Mouse (Mus musculus) urinary bladder, postnatal 4 days (tissue): ENCODE measurements at regions not wholly inside any gene's neighbourhood (a gene's known extent, or its start where the extent isn't known, plus 50 kb on each side); places are given as distances from the start of the nearest gene placed in this dataset.
"Not testable (repeated sequence)": the region's sequence is repeated elsewhere in the genome, so short reads cannot be mapped to it uniquely, and the experiment has no call there.

Source experiments
- DNase-seq, 2 experiments: peaks; one replicate each; pipeline ENCODE4 v3.0.0; 2021 to 2022; ENCODE audit warnings: low spot score in 2 of 2

DNA sequence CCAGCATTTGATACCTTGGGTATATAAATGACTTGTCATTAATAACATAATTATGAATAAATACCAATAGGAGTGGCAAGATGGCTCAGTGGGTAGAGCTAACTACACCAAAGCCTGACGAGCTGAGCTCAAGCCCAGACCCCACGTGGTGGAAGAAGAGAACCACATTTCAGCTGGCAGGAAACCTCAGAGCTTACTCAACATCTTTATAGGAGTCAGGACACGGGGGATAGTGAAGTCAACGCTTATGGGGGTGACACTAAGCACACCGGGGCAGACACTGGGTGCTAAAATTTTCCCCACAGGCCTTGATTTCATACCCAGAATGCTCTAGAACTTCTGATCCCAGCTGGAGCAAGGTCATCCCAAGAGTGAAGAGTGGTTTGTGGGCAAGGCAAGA, 259.3 kb downstream of the Setd4 start:
- no peak for DNase-seq

DNA sequence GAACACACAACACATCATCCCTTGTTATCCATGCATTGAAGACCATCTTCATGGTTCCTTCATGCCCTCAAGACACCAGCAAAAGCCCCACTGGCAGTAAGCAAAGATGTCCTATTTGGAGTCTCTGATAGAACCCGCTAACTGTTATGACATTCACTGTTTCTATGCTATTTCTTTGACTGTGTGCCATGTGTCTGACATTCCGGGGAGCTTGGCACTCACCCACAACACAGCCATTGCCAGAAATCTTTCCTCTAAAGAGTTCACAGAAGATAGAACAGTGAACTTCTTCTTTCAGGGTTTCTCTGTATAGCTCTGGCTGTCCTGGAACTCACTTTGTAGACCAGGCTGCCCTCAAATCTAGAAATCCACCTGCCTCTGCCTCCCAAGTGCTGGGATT, 261.2 kb downstream of the Setd4 start:
- DNase-seq, result no peak

DNA sequence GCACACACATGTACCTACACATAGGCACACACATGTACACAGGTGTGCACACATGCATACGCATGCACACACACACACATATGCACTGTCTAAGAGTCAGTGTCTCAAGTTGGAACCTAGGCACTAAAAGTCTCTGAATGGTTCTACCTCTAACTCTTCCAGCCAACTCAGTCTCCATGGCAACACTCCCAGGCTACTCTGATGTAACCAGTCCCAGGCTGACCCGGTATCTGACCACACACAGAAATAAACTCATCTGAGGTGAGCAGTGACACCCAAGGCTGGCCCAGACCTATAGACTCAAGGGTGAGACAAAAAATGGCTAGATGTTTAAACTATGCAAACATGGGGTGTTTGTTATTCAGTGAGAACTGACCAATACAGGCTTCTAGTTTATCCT, 262.1 kb downstream of the Setd4 start:
- DNase-seq, result no peak

DNA sequence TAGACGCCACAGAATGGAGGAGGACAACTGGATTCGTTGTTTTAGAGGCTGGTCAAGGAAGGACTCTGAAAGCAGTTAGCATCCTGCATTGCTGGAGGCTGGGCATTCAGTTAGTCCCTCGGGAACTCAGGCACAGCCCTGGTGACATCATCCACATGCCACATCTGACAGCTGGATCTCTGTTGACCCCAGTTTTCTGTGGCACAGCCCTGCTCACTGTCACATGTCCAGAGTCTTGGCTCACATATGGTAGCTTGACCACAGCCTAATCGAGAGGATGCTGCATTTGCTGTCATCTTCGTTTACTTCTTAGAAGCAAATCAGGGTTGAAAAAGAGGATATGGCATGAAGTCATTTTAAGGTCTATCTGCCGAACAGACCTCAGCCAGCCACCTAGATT, 265.1 kb downstream of the Setd4 start:
- DNase-seq, result no peak

DNA sequence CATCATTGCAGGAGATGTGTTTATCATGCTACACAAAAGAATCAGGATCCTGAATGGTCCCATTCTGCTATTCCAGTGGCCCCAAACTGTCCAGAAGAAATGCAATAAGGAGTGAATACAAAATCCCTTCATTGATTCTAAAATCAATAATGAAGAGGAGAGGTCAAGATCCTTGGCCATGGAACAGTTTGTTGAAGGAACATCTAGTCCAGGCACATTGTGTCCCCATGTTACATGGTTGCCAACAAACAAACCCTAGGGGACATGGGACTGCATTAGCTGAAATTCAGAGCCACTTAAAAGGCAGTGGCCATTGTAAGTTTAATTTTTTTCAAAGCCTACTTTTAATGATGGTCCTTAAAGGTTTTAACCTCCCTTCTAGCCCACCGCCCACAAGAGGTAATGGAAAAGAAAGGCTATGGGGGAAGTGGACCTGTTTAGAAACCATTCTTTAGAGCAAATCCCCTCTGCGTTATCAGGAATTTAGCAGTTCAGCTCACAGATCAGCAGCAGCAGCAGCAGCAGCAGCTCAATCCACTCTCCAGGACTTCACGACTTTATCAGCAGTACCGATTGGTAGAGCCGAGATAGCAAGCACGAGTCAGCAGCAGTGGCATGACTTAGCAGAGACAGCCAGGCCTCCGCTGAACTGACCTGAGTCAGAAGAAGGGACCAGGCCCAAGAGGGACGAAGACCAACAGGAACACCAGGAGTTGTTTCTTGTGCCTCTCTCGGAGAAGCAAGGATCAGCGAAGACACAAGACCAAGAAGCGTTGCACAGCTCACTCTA, 268.3 kb downstream of the Setd4 start:
- no peak for DNase-seq

DNA sequence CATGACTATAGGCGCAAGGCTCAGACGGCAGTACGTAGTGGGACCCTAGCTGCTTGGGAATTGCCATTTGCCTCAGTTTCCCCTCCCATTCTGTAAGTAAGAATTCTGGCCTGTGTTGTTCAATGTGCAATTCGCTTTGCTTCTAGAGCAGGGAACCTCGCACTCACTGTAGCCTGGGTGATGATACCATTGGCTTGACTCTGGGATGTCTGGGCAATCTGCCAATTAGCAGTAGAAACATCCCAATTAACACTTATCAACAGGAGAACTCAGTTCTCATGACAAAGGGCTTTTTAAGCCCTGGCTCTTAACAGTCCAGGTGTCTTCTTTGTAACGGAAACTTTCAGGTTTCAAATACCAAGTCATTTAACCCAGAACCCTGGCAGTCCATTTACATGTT, 270.2 kb downstream of the Setd4 start:
- no peak for DNase-seq

DNA sequence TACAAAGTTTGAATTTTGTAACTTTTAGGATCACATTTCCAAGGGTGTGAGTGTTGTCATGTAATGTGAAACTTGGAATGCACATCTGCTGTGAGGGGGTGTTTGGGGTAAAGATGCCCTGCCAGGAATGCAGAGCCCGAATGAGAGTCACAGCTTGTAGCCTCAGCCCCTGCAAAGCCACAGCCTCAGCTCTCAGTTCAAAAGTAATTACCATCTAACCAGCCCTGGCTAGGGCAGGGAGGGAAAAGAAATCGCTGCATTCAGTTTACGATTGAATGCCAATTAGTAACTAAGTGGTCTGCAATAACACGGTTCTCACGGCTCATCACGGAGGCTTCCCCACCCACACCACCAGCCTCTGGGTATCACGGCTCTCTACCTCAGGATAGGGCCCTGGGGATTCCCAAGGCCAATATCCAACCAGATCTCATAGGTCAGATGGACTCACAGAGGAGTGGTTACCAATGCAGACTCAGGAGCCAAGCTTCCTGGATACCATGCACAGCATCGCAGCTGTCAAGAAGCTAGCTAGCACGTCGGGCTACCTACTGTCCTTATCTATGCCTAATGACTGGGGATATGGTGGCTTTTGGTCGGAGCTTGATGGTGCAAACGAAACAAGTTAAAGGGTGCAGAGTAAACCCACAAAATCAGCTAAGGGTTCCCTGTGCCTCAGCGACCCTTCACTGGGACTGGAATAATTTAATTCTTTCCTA, 275.0 kb downstream of the Setd4 start:
- no peak for DNase-seq

DNA sequence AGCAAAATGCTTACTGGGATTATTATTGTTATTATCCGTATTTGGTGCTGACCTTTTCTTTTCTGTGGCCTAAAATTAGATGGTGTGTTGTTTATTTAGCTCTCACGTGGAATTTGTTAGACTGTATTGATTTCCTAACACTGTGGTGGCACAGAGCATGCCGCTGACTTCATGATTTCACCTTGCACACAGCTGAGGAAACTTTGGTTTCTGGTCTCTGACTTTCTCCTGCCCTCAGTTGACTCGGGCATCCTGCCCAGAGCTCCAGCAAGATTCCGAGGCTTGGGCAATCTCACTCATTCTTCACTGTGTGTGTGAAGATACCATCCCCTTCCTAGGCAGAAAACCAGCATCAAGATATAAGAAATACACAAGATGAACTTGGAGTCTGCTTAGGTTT, 279.0 kb downstream of the Setd4 start:
- DNase-seq, result no peak

DNA sequence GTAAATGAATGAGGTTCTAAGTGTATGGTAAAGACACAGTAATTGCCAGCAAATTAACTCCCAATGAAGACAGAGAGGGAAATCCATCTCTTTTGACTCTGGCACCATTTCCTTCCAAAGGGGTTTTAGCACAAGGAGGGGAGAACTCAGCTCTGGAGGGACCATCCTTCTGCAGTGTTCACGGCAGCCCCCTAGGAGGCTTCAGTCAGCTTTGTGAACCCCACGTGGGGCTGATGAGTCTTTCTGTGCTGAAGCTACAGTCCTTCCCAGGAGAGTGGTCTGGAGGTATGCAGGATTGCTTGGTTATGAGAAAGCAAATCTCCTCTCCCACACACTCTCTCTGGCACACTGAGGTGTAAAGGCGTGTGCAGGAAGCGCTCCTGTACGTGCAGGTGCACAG, 280.7 kb downstream of the Setd4 start:
- no peak for DNase-seq

DNA sequence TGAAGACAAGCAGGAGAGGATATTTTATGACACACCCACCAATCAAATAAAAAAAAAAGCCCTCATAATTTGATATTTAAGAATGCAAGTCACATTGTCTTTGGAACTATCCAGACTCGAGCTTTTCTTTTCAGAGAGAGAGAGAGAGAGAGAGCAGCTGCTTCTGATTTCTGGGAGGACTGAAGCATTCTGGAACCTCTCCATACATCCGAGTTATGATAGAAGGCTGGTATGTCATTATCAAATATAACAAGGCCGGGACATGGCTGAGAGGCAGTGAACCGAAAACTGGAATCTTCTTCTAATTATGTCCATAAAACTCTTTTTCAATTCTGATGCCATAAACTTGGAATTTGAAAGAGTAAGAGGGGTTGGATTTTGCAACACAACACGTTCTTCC, 284.3 kb downstream of the Setd4 start:
- DNase-seq, result no peak

DNA sequence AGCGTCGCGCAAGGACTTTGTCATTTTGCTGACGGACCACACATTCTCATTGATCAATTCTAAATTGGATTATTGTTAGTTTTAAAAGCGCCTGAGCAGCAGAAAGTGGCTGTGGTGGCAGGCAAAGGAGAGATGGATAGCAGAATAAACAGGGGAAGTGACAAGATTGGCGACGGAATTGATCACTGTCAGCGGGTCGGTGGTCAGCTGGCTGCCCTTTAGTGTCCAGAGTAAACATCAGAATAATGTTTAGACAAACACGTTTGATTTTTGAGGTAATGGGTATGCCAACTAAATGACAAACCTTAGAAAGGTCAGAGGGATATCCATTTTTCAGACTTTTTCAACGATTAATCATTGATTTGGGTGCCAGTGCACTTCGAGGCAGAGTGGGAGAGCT, 292.2 kb downstream of the Setd4 start:
- DNase-seq, result no peak

DNA sequence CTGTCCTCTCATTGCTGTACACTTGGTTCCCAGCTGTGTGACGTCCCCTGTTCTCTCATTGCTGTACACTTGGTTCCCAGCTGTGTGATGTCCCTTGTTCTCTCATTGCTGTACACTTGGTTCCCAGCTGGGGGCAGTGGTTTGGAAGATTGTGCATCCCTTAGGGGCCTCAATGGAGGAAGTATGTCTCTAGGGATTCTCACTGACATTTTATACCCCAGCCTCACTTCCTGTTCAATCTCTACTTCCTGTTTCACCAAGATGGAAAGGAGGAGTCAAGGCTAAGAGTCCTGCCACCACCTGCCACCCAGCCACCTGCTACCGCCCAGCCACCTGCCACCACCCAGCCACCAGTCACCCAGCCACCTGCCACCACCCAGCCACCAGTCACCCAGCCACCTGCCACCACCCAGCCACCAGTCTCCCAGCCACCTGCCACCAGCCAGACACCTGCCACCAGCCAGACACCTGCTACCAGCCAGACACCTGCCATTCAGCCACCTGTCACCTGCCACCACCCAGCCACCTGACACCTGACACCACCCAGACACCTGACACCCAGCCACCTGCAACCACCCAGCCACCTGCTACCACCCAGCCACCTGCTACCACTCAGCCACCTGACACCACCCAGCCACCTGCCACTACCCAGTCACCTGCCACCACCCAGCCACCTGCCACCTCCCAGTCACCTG, 295.1 kb downstream of the Setd4 start:
- DNase-seq, result no peak

DNA sequence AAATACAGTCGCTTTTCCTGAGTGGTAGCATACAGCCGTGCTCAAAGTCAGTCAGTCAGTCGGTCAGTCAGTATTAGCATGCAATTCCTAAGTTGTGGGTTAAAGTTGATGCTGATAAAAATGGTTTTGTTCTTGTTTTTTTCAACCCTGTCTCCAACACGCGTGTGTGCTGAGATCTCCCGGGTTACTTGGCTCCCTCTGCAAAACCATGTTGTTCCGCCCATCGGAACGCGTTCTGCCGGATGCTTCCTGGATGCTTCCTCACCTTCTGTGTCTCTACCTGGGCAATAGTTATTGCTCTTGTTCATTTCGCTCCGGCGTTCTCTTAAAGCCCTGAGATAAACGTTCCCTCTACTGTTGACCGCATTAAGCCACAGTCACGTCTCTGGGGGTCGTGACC, 296.9 kb downstream of the Setd4 start:
- DNase-seq, result no peak

DNA sequence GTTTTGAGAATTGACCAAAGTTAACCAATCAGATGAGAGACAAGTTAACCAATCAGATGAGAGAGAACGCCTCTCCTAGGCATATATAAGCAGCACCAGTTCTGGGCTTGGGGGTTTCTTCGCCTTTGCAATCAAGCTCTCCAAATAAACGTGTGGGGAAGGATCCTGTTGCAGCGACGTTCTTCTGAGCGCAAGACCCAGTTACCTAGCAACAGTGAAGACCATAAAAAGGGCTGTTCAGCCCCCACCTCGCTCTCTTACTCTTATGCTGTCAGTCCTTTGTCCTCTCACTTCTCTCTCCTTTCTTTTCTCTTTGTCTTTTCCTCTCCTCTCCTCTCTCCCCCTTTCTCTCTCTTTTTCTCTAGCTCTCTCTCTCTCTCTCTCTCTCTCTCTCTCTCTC, 297.7 kb downstream of the Setd4 start:
- DNase-seq, result not testable (repeated sequence)

DNA sequence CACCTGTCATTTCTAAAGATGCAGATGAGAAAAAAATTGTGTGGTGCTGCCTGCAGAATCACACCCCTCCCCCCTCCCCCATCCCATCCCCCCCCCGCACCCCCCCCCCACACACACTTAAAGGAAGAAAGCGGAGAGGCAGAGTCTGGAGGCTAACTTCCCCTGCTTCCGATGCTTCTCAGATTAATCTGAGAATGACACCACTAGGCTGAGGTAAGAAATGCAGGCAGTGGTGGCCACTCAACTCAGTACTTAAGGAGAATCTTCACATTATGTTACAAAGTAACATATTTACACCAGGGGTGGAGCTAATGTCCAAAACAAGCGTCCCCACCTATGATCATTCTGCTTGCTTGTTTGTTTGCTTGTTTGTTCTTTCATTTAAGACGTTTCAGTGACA, 309.4 kb downstream of the Setd4 start:
- no peak for DNase-seq

DNA sequence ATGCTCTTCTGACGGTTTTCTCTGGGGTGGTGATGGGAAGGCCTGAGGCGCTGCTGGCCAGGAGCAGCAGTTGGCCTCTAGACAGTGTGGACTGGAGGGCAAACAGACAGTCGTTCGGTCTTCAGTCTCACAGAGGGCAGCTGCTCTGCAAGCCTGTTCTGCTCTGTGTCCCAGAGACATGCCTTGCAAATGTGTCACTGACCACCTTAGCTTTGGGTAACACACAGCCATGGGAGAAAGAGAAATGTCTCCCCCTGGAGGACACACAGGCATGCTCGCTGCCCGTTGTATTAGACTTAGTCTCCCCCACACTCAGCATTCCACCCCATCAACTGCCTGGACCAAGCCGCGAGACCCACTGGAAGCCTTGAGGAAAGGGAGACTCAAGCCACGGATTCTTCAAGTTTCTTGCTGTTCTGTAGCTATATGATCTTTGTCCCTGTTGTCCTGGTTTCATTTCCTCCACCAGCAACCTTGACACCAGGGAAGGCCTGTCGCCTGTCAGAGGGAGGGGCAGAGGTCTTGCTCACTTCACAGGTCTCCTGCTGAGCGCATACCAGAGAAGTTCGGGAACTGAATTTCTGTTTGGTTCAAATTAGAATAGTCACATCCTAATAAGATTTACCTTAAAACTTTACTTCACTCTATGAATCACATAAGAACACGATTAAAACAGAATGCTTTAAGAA, 310.8 kb downstream of the Setd4 start:
- DNase-seq, result peak; percentile 56 to 69

DNA sequence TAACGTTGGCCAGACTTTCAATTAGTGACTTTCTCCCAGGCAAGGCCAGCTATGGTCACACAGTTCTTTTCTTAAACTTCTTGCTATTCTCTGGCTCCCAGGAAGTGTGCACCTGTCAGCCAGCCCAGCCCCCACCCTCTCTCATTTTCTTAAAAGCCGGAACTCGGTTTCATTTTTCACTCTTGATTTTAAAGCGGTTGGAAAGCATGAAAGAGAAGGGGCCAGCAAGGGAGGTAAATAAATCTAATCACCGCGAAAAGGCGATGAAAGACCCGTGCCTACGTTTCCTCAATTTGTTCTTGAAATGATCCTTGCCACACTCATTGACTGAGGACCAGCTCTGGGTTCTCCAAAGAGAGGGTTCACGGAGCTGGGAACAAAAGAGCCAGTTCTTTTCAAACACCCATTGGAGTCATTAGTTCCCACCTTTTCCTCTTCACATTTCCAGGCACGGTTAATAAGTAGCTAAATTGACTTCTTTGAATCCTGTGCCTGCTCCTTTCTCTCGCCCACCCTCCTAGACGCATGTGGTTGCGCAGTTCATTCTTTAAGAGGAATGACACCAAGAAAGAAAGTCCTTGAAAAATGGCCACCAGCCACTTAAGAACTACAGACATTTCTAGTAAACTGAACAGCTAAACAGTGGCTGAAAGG, 311.6 kb downstream of the Setd4 start:
- DNase-seq, result no peak

DNA sequence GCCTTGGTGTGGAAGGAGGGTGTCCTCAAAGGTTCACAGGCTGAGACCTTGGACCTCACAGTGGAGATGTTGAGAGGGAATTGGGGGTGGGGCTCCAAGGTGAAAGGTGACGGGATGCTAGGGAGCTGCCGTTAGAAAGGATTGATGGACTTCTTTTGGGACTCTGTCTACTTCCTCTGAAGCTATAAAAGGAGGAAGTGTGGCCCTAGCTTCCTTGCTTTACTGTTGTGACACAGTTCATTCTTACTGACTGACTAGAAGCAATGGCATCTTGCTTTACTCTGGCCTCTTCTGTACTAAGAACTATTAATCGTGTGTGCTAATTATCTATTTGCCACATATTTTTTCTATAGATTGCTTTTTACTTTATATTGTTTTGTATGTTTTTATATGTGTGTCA, 315.8 kb downstream of the Setd4 start:
- DNase-seq, result no peak

DNA sequence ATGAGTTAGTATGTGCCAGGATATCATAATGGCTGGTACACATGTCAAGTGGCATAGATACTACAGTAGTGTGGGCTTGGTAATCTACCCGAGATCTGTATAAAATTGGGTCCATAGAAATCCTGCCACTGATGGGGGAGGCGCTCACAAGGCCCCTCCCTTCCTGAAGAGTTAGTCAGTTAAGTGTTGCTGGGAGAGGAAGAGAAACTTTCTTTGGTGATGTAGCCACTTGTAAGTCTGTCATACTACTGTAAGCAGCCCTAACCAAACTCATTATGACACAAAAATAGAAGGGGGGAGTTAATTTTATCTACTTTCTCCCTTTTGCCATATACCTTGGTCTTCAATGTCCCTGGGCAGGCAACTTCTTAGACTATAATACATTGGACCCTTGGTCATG, 316.3 kb downstream of the Setd4 start:
- no peak for DNase-seq

DNA sequence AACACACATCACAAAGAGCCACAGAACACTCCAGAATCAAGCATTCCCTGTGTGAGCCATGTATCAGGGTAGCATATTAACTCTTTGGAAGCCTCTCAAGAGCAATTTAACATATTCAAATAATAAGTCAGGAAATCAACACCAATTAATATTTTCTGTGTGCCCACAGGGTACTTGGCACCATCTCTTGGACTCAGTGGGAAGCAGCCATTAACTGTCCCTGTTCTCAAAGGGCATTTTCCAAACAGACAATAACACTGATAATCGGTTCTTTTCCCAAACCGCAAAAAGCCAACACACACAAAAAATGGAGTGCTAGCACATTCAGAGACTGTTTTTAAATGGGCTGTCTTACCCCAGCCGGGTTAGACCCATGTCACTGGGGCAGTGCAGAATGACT, 317.0 kb downstream of the Setd4 start:
- DNase-seq, result no peak

DNA sequence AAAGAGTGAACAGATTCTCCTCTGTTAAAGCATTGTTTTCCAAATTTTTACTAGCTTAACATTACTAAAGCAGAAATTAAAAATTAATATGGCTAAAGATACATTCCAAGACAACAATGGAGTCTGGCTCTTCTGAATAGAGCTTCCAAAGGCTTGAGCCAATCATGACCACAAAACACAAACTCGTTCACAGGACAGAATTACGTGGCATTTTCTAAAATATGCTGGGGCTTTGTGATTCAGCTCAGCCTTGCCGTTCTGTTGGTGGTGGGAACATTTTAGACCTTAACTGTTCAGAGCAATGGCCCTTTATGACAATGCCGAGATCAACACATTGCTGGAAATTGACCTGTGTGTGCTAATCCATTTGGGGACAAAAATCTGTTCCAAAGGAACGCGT, 318.7 kb downstream of the Setd4 start:
- no peak for DNase-seq

DNA sequence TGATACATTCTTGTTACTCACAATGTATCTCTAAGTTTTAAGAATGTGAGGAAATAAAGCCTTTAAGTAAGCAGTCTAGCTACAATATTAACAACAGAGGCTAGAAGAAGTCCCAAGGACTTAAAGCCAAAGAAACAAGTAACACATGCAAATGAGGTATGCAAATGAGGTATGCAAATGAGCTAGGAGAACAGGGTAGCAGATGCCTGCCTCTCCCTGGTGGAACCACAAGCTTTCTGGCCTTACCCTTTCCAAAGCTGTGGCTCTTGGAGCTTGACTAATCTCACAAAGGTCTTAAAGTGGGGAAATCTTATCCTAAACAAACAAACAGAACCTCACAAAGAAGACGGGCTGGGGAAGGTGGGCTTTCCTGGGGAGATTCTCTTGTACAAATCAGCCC, 322.1 kb downstream of the Setd4 start:
- no peak for DNase-seq
